Mouse (Mus musculus): Measurements from ENCODE around the gene Zcchc14. TPM values are rescaled to one million over a fixed set of nuclear protein-coding genes. Genes with fewer than 3 reads are reported as not detected.

The Zcchc14 gene
- polyA plus RNA-seq, 1 experiment from 2014 or later, result 27.6 TPM

GRCm38 (mm10) chr8:121593293-121593692 lies 59.4 kb downstream of the Zcchc14 start:
- Histone ChIP-seq H3K27me3 (no peaks in the 10 kb centered on the region), H3K4me3 (replicated peaks) (no peak overlapping the region), H3K4me2 (replicated peaks) (no peak overlapping the region), H3K27ac (no peak overlapping the region), H3K9me3 (no peaks in the 10 kb centered on the region), H3K4me1 (replicated peaks) (peaks cover 28% of the 10 kb centered on the region), H3K36me3 (peaks cover 46% of the 10 kb centered on the region), H3K9ac (replicated peaks) (no peak overlapping the region)
- 88% methylated on average over 5 of the region's 5 CpGs for WGBS
- ATAC-seq, result no peak

DNA sequence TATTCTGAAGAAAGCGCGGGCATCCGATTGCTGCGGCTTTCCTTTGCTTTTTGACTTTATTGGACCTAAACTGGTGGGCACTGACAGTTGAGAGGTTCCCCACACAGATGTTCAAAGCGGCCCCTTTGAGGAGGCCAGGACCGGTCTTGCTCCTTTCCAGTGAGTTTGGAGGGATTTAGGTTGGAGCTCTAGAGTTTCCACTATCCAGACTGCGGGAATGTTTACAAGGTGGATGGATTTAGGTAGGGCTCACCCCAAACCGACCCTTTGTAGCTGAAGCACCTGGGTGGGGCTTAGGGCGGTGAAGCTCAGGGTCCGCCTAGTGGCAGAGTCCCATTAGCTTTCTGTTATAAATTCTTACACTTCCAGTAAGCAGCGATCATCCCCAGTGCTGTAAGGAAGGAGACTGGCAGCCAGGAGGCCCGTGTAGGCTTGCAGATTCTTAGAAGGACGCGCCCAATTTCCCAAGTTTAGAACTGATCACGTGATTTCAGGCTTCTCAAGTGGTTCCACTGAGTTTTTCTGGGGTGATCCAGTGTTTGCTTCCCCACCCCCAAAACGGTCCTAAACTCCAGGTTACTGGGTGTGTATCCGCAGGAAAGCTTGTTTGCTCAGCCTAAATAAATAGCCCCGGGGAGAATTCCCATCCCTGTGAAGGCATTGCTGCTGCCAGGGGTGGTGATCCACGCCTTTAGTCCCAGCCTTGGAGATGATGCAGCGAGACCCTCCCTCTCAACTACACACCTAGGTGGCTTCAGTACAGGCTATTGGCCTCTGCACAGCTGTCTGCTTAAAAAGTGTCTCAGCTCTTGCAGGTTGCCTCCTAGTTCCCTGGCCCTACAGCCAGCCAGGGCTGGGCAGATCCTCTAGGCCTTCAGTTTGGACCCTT lies 61.3 kb downstream of the Zcchc14 start:
- Histone ChIP-seq H3K9me3 (no peaks in the 10 kb centered on the region), H3K36me3 (peaks cover 31% of the 10 kb centered on the region), H3K27me3 (no peaks in the 10 kb centered on the region), H3K4me2 (replicated peaks) (peak overlapping the region; percentile 86), H3K9ac (replicated peaks) (peak overlapping the region; percentile 90), H3K27ac (peak overlapping the region; percentile 35; the same call in 1 of the 2 replicates), H3K4me3 (replicated peaks) (peak overlapping the region; percentile 81), H3K4me1 (replicated peaks) (peaks cover 28% of the 10 kb centered on the region)
- 16% methylated on average over 20 of the region's 20 CpGs for WGBS
- ATAC-seq, result 0 out of 2 replicates have a peak, but pooled peaks have one; percentile 7

DNA sequence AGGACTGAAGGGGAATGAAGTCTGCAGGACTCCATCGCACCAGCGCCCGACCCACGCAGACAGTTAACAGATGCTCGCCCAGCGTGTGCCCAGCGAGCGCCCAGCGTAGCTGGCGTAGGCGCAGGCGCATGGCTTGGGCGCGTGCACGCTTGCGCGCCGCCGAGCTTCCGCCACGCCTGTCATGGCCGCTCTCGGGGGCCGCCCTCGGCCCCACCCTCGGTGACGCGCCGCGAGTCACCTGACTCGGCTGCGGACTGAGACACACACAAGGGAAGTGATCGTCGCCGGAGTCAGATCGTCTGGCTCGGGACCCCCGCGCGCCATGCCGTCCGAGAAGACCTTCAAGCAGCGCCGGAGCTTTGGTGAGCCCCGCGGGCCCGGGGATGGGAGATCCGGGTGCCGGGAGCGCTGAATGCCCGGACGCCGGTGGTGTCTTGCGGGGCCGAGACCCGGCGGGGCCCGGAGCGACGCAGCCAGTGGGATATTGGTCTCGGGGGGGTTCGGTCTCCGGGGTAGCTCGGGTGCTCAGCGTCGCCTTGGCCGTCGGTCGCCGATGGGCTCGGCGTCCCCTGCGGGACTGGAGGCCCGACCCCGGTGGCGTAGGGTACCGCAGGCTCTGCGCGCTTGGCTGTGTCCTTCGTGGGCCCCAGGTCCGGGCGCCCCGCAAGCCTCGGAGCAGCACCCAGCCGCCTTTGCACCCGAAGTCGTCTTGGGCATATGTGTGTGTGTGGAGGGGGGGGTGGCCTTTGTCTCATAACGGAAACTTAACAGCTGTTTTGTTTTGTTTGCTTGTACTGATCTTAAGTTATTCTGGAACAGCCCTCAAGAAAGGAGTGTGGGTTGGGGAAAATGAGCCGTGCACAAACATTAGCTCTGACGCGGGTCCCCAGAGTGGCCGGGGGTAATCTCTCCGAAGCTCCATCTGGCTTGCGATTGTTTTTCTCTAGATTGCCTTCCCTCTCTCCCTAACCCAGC lies 62.2 kb downstream of the Zcchc14 start, which contains the start of gene Map1lc3b:
TSS of gene Map1lc3b (plus strand) at position 159 of the 975 bp plus-strand sequence.
- peaks cover 23% of the 10 kb centered on the region for H3K36me3 ChIP-seq
- no peaks in the 10 kb centered on the region for H3K27me3 ChIP-seq
- no peaks in the 10 kb centered on the region for H3K9me3 ChIP-seq
- H3K4me3 ChIP-seq (replicated peaks), result peak within 1 kb of the TSS; percentile 81
- under 1% methylated on average over 94 of the region's 94 CpGs for WGBS
- peak within 1 kb of the TSS; percentile 80 for H3K27ac ChIP-seq
- ATAC-seq, result peak; percentile 87
- peak within 1 kb of the TSS; percentile 90 for H3K9ac ChIP-seq (replicated peaks)
- H3K4me1 ChIP-seq (replicated peaks), result peaks cover 33% of the 10 kb centered on the region
- peak within 1 kb of the TSS; percentile 86 for H3K4me2 ChIP-seq (replicated peaks)

- H3K9me3 ChIP-seq, result no peaks in the 10 kb centered on the region
- 51% methylated on average over 2 of the region's 2 CpGs for WGBS
- H3K36me3 ChIP-seq, result peaks cover 11% of the 10 kb centered on the region
- peaks cover 36% of the 10 kb centered on the region for H3K4me1 ChIP-seq (replicated peaks)
- no peak overlapping the region; the same call in 1 of the 2 replicates for H3K9ac ChIP-seq (replicated peaks)
- H3K4me2 ChIP-seq (replicated peaks), result peak overlapping the region; percentile 86
- no peak for ATAC-seq
- no peak overlapping the region for H3K4me3 ChIP-seq (replicated peaks)
- H3K27ac ChIP-seq, result 0 out of 2 replicates have a peak overlapping the region, but pooled peaks have one; percentile 78
- no peaks in the 10 kb centered on the region for H3K27me3 ChIP-seq
These were observed 63.4 kb downstream of the Zcchc14 start for GRCm38 (mm10) chr8:121589205-121589726.

DNA sequence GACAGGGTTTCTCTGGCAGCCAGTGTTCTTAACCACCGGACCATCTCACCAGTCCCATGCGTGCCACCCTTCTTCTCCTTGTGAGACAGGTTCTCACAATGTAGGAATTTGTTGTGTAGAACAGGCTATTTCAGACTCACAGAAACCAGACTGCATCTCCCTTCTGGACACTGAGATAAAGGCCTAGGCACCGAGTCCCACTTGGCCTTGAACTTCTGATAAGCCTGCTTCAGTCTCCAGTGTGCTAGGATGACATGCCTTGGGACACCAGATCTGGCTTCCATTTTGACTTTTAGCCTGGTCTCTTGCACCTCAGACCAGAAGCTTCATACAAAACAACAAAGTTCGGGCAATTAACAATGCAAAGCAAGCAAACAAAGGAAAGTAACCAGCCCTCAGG lies 64.0 kb downstream of the Zcchc14 start:
- Histone ChIP-seq H3K4me2 (replicated peaks) (no peak overlapping the region), H3K27me3 (peaks cover 3% of the 10 kb centered on the region), H3K9ac (replicated peaks) (no peak overlapping the region), H3K4me3 (replicated peaks) (no peak overlapping the region), H3K36me3 (peaks cover 6% of the 10 kb centered on the region), H3K9me3 (no peaks in the 10 kb centered on the region), H3K4me1 (replicated peaks) (peaks cover 36% of the 10 kb centered on the region), H3K27ac (no peak overlapping the region)
- no peak for ATAC-seq
- WGBS, result 86% methylated on average over 4 of the region's 4 CpGs

DNA sequence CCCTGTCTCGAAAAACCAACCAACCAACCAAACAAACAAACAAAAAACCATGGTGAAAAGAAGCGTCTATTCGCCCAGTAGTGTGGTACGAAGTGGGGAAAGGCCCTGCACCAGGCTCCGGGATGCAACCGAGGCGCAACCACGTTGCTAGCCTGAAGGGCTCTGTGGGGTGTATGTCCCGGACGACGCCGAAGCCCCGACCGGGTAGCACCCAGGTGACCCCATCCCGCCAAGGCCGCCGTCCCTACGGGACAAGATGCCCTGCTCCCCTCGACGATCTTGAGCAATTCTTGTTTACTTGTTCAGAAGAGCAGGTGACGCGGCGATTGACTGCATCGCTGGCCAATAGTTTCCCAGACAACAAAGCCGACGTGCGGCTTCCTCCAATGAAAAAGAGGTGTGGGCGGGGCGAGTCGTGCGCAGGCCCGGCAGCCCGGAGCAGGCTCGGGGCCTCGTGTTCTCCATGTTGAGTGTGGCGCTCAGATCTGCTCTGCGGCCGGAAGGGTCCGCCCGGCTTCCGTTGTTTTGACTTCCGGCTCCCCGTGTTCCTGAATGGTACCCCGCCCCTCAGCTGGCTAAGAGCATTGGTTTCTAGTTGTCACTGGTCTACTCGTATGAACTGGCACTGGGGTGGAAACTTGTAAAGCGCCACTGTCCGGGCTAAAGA lies 67.4 kb downstream of the Zcchc14 start:
- H3K27me3 ChIP-seq, result peaks cover 6% of the 10 kb centered on the region
- no peaks in the 10 kb centered on the region for H3K9me3 ChIP-seq
- peak overlapping the region; percentile 69 for H3K9ac ChIP-seq (replicated peaks)
- H3K4me1 ChIP-seq (replicated peaks), result peaks cover 12% of the 10 kb centered on the region
- 1% methylated on average over 47 of the region's 47 CpGs for WGBS
- peak overlapping the region; percentile 68 for H3K4me2 ChIP-seq (replicated peaks)
- H3K27ac ChIP-seq, result peak overlapping the region; percentile 51; the same call in 1 of the 2 replicates
- peak overlapping the region; percentile 62 for H3K4me3 ChIP-seq (replicated peaks)
- H3K36me3 ChIP-seq, result no peaks in the 10 kb centered on the region
- ATAC-seq, result peak; percentile 95

DNA sequence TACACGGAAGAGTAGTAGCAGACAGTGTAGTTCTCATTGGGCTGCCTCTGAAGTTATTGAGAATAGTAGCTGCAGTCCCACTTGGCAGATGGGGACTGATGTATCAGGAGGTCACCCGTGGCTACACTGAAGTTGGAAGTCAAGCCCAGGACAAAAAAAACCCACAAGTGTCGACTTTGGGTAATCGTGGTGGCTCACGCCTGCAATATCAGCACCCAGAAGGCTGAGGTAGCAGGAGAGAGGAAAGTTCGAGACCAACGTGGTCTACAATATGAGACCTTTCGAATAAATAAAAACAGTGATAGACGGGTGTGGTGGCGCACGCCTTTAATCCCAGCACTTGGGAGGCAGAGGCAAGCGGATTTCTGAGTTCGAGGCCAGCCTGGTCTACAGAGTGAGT lies 68.0 kb downstream of the Zcchc14 start:
- H3K36me3 ChIP-seq, result no peaks in the 10 kb centered on the region
- H3K9me3 ChIP-seq, result no peaks in the 10 kb centered on the region
- no peak overlapping the region for H3K27ac ChIP-seq
- peaks cover 10% of the 10 kb centered on the region for H3K4me1 ChIP-seq (replicated peaks)
- H3K4me2 ChIP-seq (replicated peaks), result peak overlapping the region; percentile 68
- no peak for ATAC-seq
- H3K4me3 ChIP-seq (replicated peaks), result peak overlapping the region; percentile 62
- peaks cover 6% of the 10 kb centered on the region for H3K27me3 ChIP-seq
- H3K9ac ChIP-seq (replicated peaks), result peak overlapping the region; percentile 69
- 46% methylated on average over 13 of the region's 13 CpGs for WGBS

DNA sequence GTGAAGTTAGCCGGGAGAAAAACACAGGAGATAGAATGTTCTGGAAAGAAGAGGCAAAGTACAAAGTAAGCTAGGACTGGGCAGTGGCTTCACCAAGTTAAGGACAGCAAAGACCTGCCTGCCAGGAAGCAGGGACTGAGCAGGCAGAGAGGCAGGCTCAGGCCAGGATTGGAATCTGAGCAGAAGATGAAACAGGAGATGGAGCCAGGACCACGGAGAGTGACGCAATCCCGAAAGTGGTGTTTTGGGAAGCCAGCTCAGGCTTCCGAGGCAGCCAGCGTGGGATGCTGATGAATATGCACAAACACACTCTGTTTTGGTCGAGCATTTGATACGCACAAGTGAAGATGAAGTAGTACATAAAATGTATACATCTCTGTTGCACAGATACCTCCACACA lies 69.0 kb downstream of the Zcchc14 start:
- Histone ChIP-seq H3K36me3 (no peaks in the 10 kb centered on the region), H3K4me3 (replicated peaks) (no peak overlapping the region), H3K27ac (no peak overlapping the region), H3K4me1 (replicated peaks) (peaks cover 8% of the 10 kb centered on the region), H3K27me3 (peaks cover 6% of the 10 kb centered on the region), H3K9me3 (no peaks in the 10 kb centered on the region), H3K4me2 (replicated peaks) (no peak overlapping the region), H3K9ac (replicated peaks) (no peak overlapping the region; the same call in 1 of the 2 replicates)
- ATAC-seq, result no peak
- WGBS, result 56% methylated on average over 8 of the region's 8 CpGs

DNA sequence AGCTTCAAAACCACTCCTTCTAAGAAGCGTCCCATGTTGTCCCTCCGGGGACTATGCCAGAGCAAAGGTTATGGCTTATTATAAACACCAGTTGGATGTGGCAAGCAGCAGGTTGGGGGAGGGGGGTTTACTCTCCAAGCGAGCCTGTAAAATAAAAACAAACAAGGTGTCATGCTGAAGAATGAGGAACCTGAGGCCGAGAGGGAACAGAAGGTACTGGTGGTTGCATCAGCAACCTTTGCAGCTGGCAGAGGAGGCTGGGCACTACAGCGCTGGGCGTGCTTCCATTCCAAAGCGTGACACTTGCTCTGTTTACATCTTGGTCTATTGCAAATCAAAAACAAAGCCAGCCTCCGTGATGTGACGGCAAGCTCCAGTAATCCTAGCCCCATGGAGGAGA lies 72.2 kb downstream of the Zcchc14 start:
- no peak overlapping the region for H3K27ac ChIP-seq
- peaks cover 6% of the 10 kb centered on the region for H3K27me3 ChIP-seq
- H3K4me3 ChIP-seq (replicated peaks), result no peak overlapping the region
- no peak overlapping the region for H3K4me2 ChIP-seq (replicated peaks)
- 41% methylated on average over 9 of the region's 9 CpGs for WGBS
- no peaks in the 10 kb centered on the region for H3K9me3 ChIP-seq
- H3K36me3 ChIP-seq, result no peaks in the 10 kb centered on the region
- peaks cover 30% of the 10 kb centered on the region for H3K4me1 ChIP-seq (replicated peaks)
- H3K9ac ChIP-seq (replicated peaks), result no peak overlapping the region; the same call in 1 of the 2 replicates
- ATAC-seq, result no peak

GRCm38 (mm10) chr8:121578676-121579451 lies 73.8 kb downstream of the Zcchc14 start, which contains the start of gene Fbxo31:
Fbxo31 (minus strand) TSS chr8:121578806.
- H3K4me2 ChIP-seq (replicated peaks), result peak within 1 kb of the TSS; percentile 87
- peak within 1 kb of the TSS; percentile 66 for H3K4me3 ChIP-seq (replicated peaks)
- H3K9ac ChIP-seq (replicated peaks), result peak within 1 kb of the TSS; percentile 86
- H3K27me3 ChIP-seq, result peaks cover 4% of the 10 kb centered on the region
- H3K27ac ChIP-seq, result peak within 1 kb of the TSS; percentile 75
- ATAC-seq, result peak; percentile 94
- H3K9me3 ChIP-seq, result no peaks in the 10 kb centered on the region
- no peaks in the 10 kb centered on the region for H3K36me3 ChIP-seq
- H3K4me1 ChIP-seq (replicated peaks), result peaks cover 35% of the 10 kb centered on the region
- WGBS, result 1% methylated on average over 62 of the region's 63 CpGs

All from midbrain, embryonic 13.5 days (tissue).